Mouse (Mus musculus) CH12.LX (cell line): Measurements from ENCODE around the gene Nrm. TPM values are rescaled to one million over a fixed set of nuclear protein-coding genes. Genes with fewer than 3 reads are reported as not detected.

Experiments used
- DNase-seq: peaks from one replicate; pipeline ENCODE4 v3.0.0-alpha.2; 2013; ENCODE audit errors: extremely low read depth
- H3K27ac ChIP-seq: 2 replicates; pipeline ENCODE4 v1.5.1; 2012; ENCODE audit warnings: low read depth, mild to moderate bottlenecking, control low read depth, moderate library complexity; ENCODE audit not compliant: insufficient read depth
- H3K27me3 ChIP-seq: replicated peaks from 2 replicates; pipeline ENCODE3; 2012; ENCODE audit warnings: inconsistent platforms
- H3K36me3 ChIP-seq, 2 experiments: replicated peaks in 1 of 2; 2 replicates each; pipeline versions ENCODE3 to v1.6.1; 2012; ENCODE audit warnings: inconsistent platforms in 1 of 2, low read length in 1 of 2, mild to moderate bottlenecking in 1 of 2, mixed read lengths in 1 of 2, moderate library complexity in 1 of 2; ENCODE audit not compliant: control insufficient read depth in 1 of 2, insufficient read depth in 1 of 2
- H3K4me1 ChIP-seq, 2 experiments: 2 replicates each; pipeline ENCODE4 v1.6.1; 2012; ENCODE audit warnings: inconsistent platforms in 1 of 2, moderate library complexity in 1 of 2; ENCODE audit not compliant: insufficient read depth in 2 of 2, control insufficient read depth in 1 of 2
- H3K4me2 ChIP-seq: 2 replicates; pipeline ENCODE4 v1.6.1; 2012; ENCODE audit warnings: low read depth, mild to moderate bottlenecking, control low read depth; ENCODE audit not compliant: poor library complexity, insufficient read depth, severe bottlenecking
- H3K4me3 ChIP-seq, 3 experiments: fragments of 150-350 bp in 1 of 3; sonication (generic) in 1 of 3; replicated peaks in 1 of 3; 2 replicates each; pipeline versions ENCODE3 to v1.5.1; 2011 to 2012; ENCODE audit warnings: low read depth in 2 of 3, low read length in 2 of 3, mild to moderate bottlenecking in 2 of 3, moderate library complexity in 2 of 3, control low read depth in 1 of 3, improper control_type of control experiment in 1 of 3, inconsistent platforms in 1 of 3, mixed read lengths in 1 of 3; ENCODE audit not compliant: poor library complexity in 1 of 3
- H3K79me2 ChIP-seq: replicated peaks from 2 replicates; pipeline ENCODE4 v1.6.1; 2012; ENCODE audit warnings: mild to moderate bottlenecking, moderate library complexity; ENCODE audit not compliant: control insufficient read depth, poor library complexity, insufficient read depth, severe bottlenecking; ENCODE audit errors: extremely low read depth
- H3K9ac ChIP-seq: 2 replicates; pipeline ENCODE4 v1.6.1; 2012; ENCODE audit warnings: low read depth, mild to moderate bottlenecking, control low read depth, moderate library complexity; ENCODE audit not compliant: insufficient read depth
- H3K9me3 ChIP-seq: replicated peaks from 2 replicates; pipeline ENCODE3; 2012; ENCODE audit warnings: low read length, inconsistent platforms, mixed read lengths
- BHLHE40 ChIP-seq: IDR thresholded peaks from 2 replicates; pipeline ENCODE4 v1.6.1; 2011; ENCODE audit warnings: mild to moderate bottlenecking, low read depth, low read length, improper control_type of control experiment
- CHD1 ChIP-seq: IDR thresholded peaks from 2 replicates; pipeline ENCODE4 v1.6.1; 2012; ENCODE audit warnings: low read depth, low read length, improper control_type of control experiment, inconsistent platforms
- E2F4 ChIP-seq: IDR thresholded peaks from 2 replicates; pipeline ENCODE4 v1.6.1; 2011; ENCODE audit warnings: low read depth, low read length, improper control_type of control experiment; ENCODE audit not compliant: insufficient replicate concordance
- ELF1 ChIP-seq: IDR thresholded peaks from 2 replicates; pipeline ENCODE4 v1.6.1; 2014; ENCODE audit warnings: low read depth, mild to moderate bottlenecking, inconsistent platforms, low read length, improper control_type of control experiment
- EP300 ChIP-seq: IDR thresholded peaks from 2 replicates; pipeline ENCODE4 v1.6.1; 2011; ENCODE audit warnings: low read length, improper control_type of control experiment
- ETS1 ChIP-seq: conservative IDR thresholded peaks from 2 replicates; pipeline ENCODE4 v1.6.1; 2012; ENCODE audit warnings: low read depth, mild to moderate bottlenecking, inconsistent platforms, low read length, improper control_type of control experiment, moderate library complexity
- GABPA ChIP-seq: IDR thresholded peaks from 2 replicates; pipeline ENCODE4 v1.6.1; 2012; ENCODE audit warnings: low read depth, low read length, improper control_type of control experiment, inconsistent platforms; ENCODE audit not compliant: insufficient replicate concordance
- HCFC1 ChIP-seq: IDR thresholded peaks from 2 replicates; pipeline ENCODE4 v1.6.1; 2012; ENCODE audit warnings: low read depth, mild to moderate bottlenecking, inconsistent platforms, low read length, improper control_type of control experiment
- IRF4 ChIP-seq: IDR thresholded peaks from 2 replicates; pipeline ENCODE4 v1.6.1; 2014; ENCODE audit warnings: low read depth, mild to moderate bottlenecking, inconsistent platforms, low read length, improper control_type of control experiment
- JUN ChIP-seq: IDR thresholded peaks from 2 replicates; pipeline ENCODE4 v1.6.1; 2011; ENCODE audit warnings: low read depth, mild to moderate bottlenecking, low read length, improper control_type of control experiment, moderate library complexity; ENCODE audit not compliant: insufficient read depth
- JUND ChIP-seq: conservative IDR thresholded peaks from 2 replicates; pipeline ENCODE4 v1.6.1; 2011; ENCODE audit warnings: low read depth, low read length, improper control_type of control experiment
- KAT2A ChIP-seq: IDR thresholded peaks from 2 replicates; pipeline ENCODE4 v1.6.1; 2012; ENCODE audit warnings: low read length, improper control_type of control experiment, inconsistent platforms; ENCODE audit not compliant: insufficient replicate concordance
- MAFK ChIP-seq: IDR thresholded peaks from 2 replicates; pipeline ENCODE4 v1.6.1; 2011; ENCODE audit warnings: low read length, improper control_type of control experiment; ENCODE audit not compliant: insufficient replicate concordance
- MEF2A ChIP-seq: IDR thresholded peaks from 2 replicates; pipeline ENCODE4 v1.6.1; 2014; ENCODE audit warnings: low read depth, mild to moderate bottlenecking, inconsistent platforms, low read length, improper control_type of control experiment, borderline replicate concordance
- MXI1 ChIP-seq: IDR thresholded peaks from 2 replicates; pipeline ENCODE4 v1.6.1; 2011; ENCODE audit warnings: mild to moderate bottlenecking, low read depth, low read length, improper control_type of control experiment
- MYC ChIP-seq: IDR thresholded peaks from 2 replicates; pipeline ENCODE4 v1.6.1; 2011; ENCODE audit warnings: low read depth, mild to moderate bottlenecking, improper control_type of control experiment, low read length
- NELFE ChIP-seq: IDR thresholded peaks from 2 replicates; pipeline ENCODE4 v1.6.1; 2011; ENCODE audit warnings: low read depth, low read length, improper control_type of control experiment
- NRF1 ChIP-seq: IDR thresholded peaks from 2 replicates; pipeline ENCODE4 v1.6.1; 2014; ENCODE audit warnings: low read depth, mild to moderate bottlenecking, inconsistent platforms, low read length, improper control_type of control experiment, moderate library complexity
- PAX5 ChIP-seq: IDR thresholded peaks from 2 replicates; pipeline ENCODE4 v1.6.1; 2012; ENCODE audit warnings: low read length, inconsistent platforms, mixed read lengths
- RAD21 ChIP-seq: IDR thresholded peaks from 2 replicates; pipeline ENCODE4 v1.6.1; 2011; ENCODE audit warnings: low read depth, mild to moderate bottlenecking, low read length, improper control_type of control experiment, moderate library complexity
- RCOR1 ChIP-seq: conservative IDR thresholded peaks from 2 replicates; pipeline ENCODE4 v1.6.1; 2012; ENCODE audit warnings: low read depth, mild to moderate bottlenecking, inconsistent platforms, low read length, improper control_type of control experiment
- SIN3A ChIP-seq: IDR thresholded peaks from 2 replicates; pipeline ENCODE4 v1.6.1; 2012; ENCODE audit warnings: low read length, improper control_type of control experiment, inconsistent platforms
- SMC3 ChIP-seq: IDR thresholded peaks from 2 replicates; pipeline ENCODE4 v1.6.1; 2011; ENCODE audit warnings: low read depth, low read length, improper control_type of control experiment
- TBP ChIP-seq: conservative IDR thresholded peaks from 2 replicates; pipeline ENCODE4 v1.6.1; 2011; ENCODE audit warnings: low read depth, low read length, improper control_type of control experiment
- USF1 ChIP-seq: IDR thresholded peaks from 2 replicates; pipeline ENCODE4 v1.6.1; 2014; ENCODE audit warnings: low read depth, mild to moderate bottlenecking, inconsistent platforms, low read length, improper control_type of control experiment
- ZC3H11A ChIP-seq: IDR thresholded peaks from 2 replicates; pipeline ENCODE4 v1.6.1; 2012; ENCODE audit warnings: low read depth, mild to moderate bottlenecking, inconsistent platforms, low read length, improper control_type of control experiment
- ZKSCAN1 ChIP-seq: IDR thresholded peaks from 2 replicates; pipeline ENCODE4 v1.6.1; 2012; ENCODE audit warnings: low read depth, inconsistent platforms, low read length, improper control_type of control experiment, borderline replicate concordance
- dilution Hi-C: fragments of 300-500 bp; cut with MboI; formaldehyde crosslinking; loops from 2 replicates; pipeline ENCODE4 v1.14.3; 2020; ENCODE audit warnings: low sequenced_read_pairs; ENCODE audit not compliant: extremely low pct_unique_long_range_greater_than_20kb, extremely low pct_ligation_motif_present
- in situ Hi-C: fragments of 300-500 bp; cut with MboI; formaldehyde crosslinking; loops from 3 replicates; pipeline ENCODE4 v1.14.3; 2019; ENCODE audit warnings: low sequenced_read_pairs, low pct_ligation_motif_present, low pct_unique_long_range_greater_than_20kb, mixed read lengths
- polyA plus RNA-seq: library from polyadenylated mRNA; unstranded; fragments of >175 nt; gene quantifications from 2 replicates; pipeline ENCODE4 v1.2.1, GENCODE M21; 2012; ENCODE audit warnings: low read depth; ENCODE audit not compliant: insufficient read length
- total RNA-seq, 2 experiments: library from RNA; depleted of rRNA; stranded (reverse); fragments of 300-350 nt in 1 of 2; fragments of >200 nt in 1 of 2; gene quantifications; 2 replicates each; pipeline ENCODE4 v1.2.3; 2012 to 2014

Gene Nrm
- total and polyA plus RNA-seq, 3 experiments: 12.1 to 16.7 (median 15.4) TPM

DNA sequence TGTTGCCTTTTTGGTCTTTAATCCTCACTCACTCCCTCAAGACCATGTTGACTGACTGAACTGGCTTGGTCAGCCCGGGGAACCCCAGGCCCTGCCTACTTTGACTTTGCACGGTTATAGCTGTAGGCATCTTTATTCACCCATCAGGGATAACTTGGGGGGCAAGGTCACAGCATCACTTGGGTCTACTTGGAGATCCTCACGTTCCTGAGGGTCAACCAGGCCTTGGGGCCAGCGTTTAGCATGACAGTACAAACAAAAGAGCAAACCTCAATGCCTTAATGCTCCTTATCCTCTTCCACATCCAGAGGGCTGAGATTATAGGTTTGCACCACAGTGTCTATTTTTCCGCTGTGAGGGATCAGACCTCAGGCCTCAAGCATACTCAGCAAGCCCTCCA, 48.8 kb upstream of the Nrm start:
- Histone ChIP-seq H3K4me2 (no peak overlapping the region), H3K9ac (no peak overlapping the region)
- in situ Hi-C loops: no loop called here

DNA sequence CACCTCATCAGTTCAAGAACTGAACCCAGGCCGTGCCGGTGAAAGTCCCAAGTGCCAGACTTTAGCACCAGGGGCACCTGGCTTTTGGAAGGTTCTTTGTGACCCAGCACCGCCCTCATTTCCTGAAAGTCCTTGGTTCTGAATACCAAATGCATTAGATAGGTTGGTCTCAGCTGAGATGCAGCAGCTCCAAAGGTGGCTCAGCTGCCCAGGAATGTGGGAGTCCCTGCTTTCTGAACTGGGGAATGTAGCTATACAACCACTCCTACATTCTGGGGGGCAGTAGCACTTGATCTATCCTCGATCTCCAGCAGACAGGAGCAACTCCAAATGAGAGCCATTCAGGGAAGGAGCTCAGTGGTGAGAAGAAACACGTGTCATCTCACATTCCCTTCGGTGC, 48.4 kb upstream of the Nrm start:
- Histone ChIP-seq H3K4me2 (no peak overlapping the region; the same call in 1 of the 2 replicates), H3K9ac (no peak overlapping the region), H3K36me3 (no peaks in the 10 kb centered on the region), H3K4me3 (no peak overlapping the region), H3K27me3 (no peaks in the 10 kb centered on the region), H3K4me1 (peaks cover 25 to 41% of the 10 kb centered on the region in 2 experiments), H3K27ac (peak overlapping the region; percentile 46), H3K9me3 (no peaks in the 10 kb centered on the region), H3K79me2 (no peaks in the 10 kb centered on the region)
- TF ChIP-seq IRF4 (no peak), ETS1 (no peak), MXI1 (no peak), JUND (no peak), ZC3H11A (no peak), USF1 (no peak), JUN (no peak), MAFK (no peak), HCFC1 (no peak), E2F4 (no peak), RCOR1 (no peak), CHD1 (no peak), EP300 (no peak), PAX5 (no peak), NRF1 (no peak), KAT2A (no peak), NELFE (no peak), SIN3A (no peak), MYC (no peak)
- DNase-seq: no peak
- in situ Hi-C loops: no loop called here
- dilution Hi-C loops: no loop called here

More for the DNA sequence above, 48.8 kb upstream of the Nrm start:
- Histone ChIP-seq H3K27me3 (no peaks in the 10 kb centered on the region), H3K36me3 (no peaks in the 10 kb centered on the region), H3K79me2 (no peaks in the 10 kb centered on the region), H3K4me3 (no peak overlapping the region), H3K4me1 (peaks cover 25 to 41% of the 10 kb centered on the region in 2 experiments), H3K27ac (no peak overlapping the region), H3K9me3 (no peaks in the 10 kb centered on the region)
- no peak for DNase-seq
- dilution Hi-C loops: no loop called here
- TF ChIP-seq TBP (no peak), CHD1 (no peak), NRF1 (no peak), RAD21 (no peak), BHLHE40 (no peak), GABPA (no peak), IRF4 (no peak), USF1 (no peak), PAX5 (no peak), RCOR1 (no peak), EP300 (no peak), ZKSCAN1 (no peak), HCFC1 (no peak), JUND (no peak), SMC3 (no peak), ELF1 (no peak), E2F4 (no peak), JUN (no peak), MEF2A (no peak)
